Comparison of ENCODE assay signal across 8 mouse cellular contexts in the genomic region with DNA sequence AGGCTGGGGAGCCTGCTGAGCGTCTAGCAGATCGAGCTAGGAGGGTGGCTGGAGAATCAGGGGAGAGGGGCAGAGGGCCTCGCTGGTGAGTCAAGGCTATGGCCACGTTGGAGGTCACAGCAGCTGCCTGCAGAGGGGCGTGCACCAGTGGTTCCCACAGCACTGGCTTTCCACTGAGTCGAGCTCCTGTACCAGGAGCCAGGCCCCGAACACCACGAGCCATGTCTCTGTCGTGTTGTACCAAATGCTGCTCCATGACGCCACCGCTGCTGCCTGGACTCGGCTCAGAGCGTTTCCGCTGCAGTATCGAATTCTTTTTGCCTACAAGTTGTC. TPM values are rescaled to one million over a fixed set of nuclear protein-coding genes. Genes with fewer than 3 reads are reported as not detected.
DNase-seq lines count a peak whose midpoint lies in the region; ATAC-seq lines count a peak whose summit lies in the region.

No protein-coding gene starts in this region.

- H3K4me1 ChIP-seq in heart, embryonic 11.5 days (ENCODE audit: control insufficient read depth, insufficient read depth, low read length) = peaks cover 6% of the 10 kb centered on the region
- peaks cover 19% of the 10 kb centered on the region; the same call in 1 of the 2 replicates for H3K4me1 ChIP-seq in megakaryocyte, embryonic 14.5 days
- H3K4me1 ChIP-seq in intestine, embryonic 15.5 days (replicated peaks) = peaks cover 7% of the 10 kb centered on the region; the same call in 1 of the 2 replicates
- H3K4me1 ChIP-seq in neural tube, embryonic 15.5 days = no peaks in the 10 kb centered on the region

- ATAC-seq in heart, embryonic 11.5 days (replicated peaks; ENCODE audit: insufficient number of reproducible peaks, low FRiP score, low TSS enrichment) = no peak; the same call in 1 of the 2 replicates
- no peak for ATAC-seq in megakaryocyte, adult 5-6 weeks (ENCODE audit: poor library complexity, severe bottlenecking)
- ATAC-seq in intestine, embryonic 15.5 days = peak; percentile 67
- ATAC-seq in neural tube, embryonic 15.5 days (ENCODE audit: low FRiP score) = no peak

- H3K36me3 ChIP-seq in heart, embryonic 11.5 days (ENCODE audit: control insufficient read depth, insufficient read depth, low read length) = no peaks in the 10 kb centered on the region
- H3K36me3 ChIP-seq in megakaryocyte, embryonic 14.5 days (replicated peaks; ENCODE audit: low read length) = no peaks in the 10 kb centered on the region
- H3K36me3 ChIP-seq in intestine, embryonic 15.5 days = no peaks in the 10 kb centered on the region
- peaks cover 26% of the 10 kb centered on the region for H3K36me3 ChIP-seq in neural tube, embryonic 15.5 days

- peaks cover 62% of the 10 kb centered on the region for H3K27me3 ChIP-seq in heart, embryonic 11.5 days (ENCODE audit: control insufficient read depth, insufficient read depth, low read length)
- H3K27me3 ChIP-seq in megakaryocyte, embryonic 14.5 days (replicated peaks) = peaks cover 84% of the 10 kb centered on the region
- no peaks in the 10 kb centered on the region; the same call in none of the 2 replicates for H3K27me3 ChIP-seq in intestine, embryonic 15.5 days (replicated peaks)
- peaks cover 17% of the 10 kb centered on the region; the same call in 1 of the 2 replicates for H3K27me3 ChIP-seq in neural tube, embryonic 15.5 days (replicated peaks)

- intact Hi-C loops in heart, postnatal 25 days (cut with DNase I) = no loop called here

- H3K9me3 ChIP-seq in heart, embryonic 11.5 days (replicated peaks; ENCODE audit: control insufficient read depth, low read length) = no peaks in the 10 kb centered on the region
- H3K9me3 ChIP-seq in megakaryocyte, embryonic 14.5 days = no peaks in the 10 kb centered on the region
- no peaks in the 10 kb centered on the region for H3K9me3 ChIP-seq in intestine, embryonic 15.5 days
- H3K9me3 ChIP-seq in neural tube, embryonic 15.5 days (replicated peaks) = no peaks in the 10 kb centered on the region

- H3K4me2 ChIP-seq in heart, embryonic 11.5 days = peak overlapping the region; percentile 59
- peak overlapping the region; percentile 79 for H3K4me2 ChIP-seq in intestine, embryonic 15.5 days (replicated peaks)
- H3K4me2 ChIP-seq in neural tube, embryonic 15.5 days = peak overlapping the region; percentile 25

- DNase-seq in heart, postnatal 25 days (ENCODE audit: low spot score) = no peak
- DNase-seq in adipocyte (ENCODE audit: low spot score) = no peak
- no peak for DNase-seq in cerebellum, adult 11-12 months

- WGBS in heart, embryonic 11.5 days (ENCODE audit: insufficient replicate concordance) = 10% methylated on average over 15 of the region's 15 CpGs
- WGBS in intestine, embryonic 15.5 days = 10% methylated on average over 15 of the region's 15 CpGs
- 10% methylated on average over 15 of the region's 15 CpGs for WGBS in neural tube, embryonic 15.5 days

- no peak overlapping the region for H3K9ac ChIP-seq in heart, embryonic 11.5 days (ENCODE audit: low read depth, low read length)
- peak overlapping the region; percentile 42 for H3K9ac ChIP-seq in intestine, embryonic 15.5 days
- H3K9ac ChIP-seq in neural tube, embryonic 15.5 days (replicated peaks) = no peak overlapping the region

- H3K27ac ChIP-seq in heart, embryonic 11.5 days (ENCODE audit: low read depth, low read length) = no peak overlapping the region
- no peak overlapping the region for H3K27ac ChIP-seq in intestine, embryonic 15.5 days
- no peak overlapping the region for H3K27ac ChIP-seq in neural tube, embryonic 15.5 days (replicated peaks)

- peak overlapping the region; percentile 27 for H3K4me3 ChIP-seq in heart, embryonic 11.5 days (ENCODE audit: low read depth, low read length)
- H3K4me3 ChIP-seq in megakaryocyte, embryonic 14.5 days (replicated peaks) = peak overlapping the region; percentile 3
- H3K4me3 ChIP-seq in intestine, embryonic 15.5 days (replicated peaks) = peak overlapping the region; percentile 29
- H3K4me3 ChIP-seq in neural tube, embryonic 15.5 days (replicated peaks) = no peak overlapping the region

RNA-seq across cellular contexts. Expression of a gene that starts 12.0 kb away (rescaled TPM):
- 5.9 and 8.7 TPM in 2 replicates for polyA plus RNA-seq in heart, embryonic 11.5 days (2014; fragmentation: Nextera tagmentation; extraction: Ambion mirVana)
- total RNA-seq in heart, postnatal 25 days (2021) = not detected
- 0.26 TPM in 1 of 2 replicates, not detected in the other for polyA plus RNA-seq in megakaryocyte, embryonic 14.5 days (2012; ENCODE audit: insufficient read depth, low replicate concordance)
- 1.2 and 4.0 TPM in 2 replicates for total RNA-seq in megakaryocyte, adult 5-6 weeks (2015)
- total RNA-seq in megakaryocyte, adult 5-6 weeks (2017) = 1.4 and 8.0 TPM in 2 replicates
- 58.8 and 74.1 TPM in 2 replicates for polyA plus RNA-seq in intestine, embryonic 15.5 days (2015; fragmentation: Nextera tagmentation; extraction: Ambion mirVana)
- polyA plus RNA-seq in neural tube, embryonic 15.5 days (2015; fragmentation: Nextera tagmentation; extraction: Ambion mirVana) = 0.06 and 1.4 TPM in 2 replicates

RNA-seq across cellular contexts. Expression of a gene that starts 12.1 kb away (rescaled TPM):
- 0.13 and 0.58 TPM in 2 replicates for polyA plus RNA-seq in heart, embryonic 11.5 days (2014; fragmentation: Nextera tagmentation; extraction: Ambion mirVana)
- under 1 TPM; 0.16 to 0.61 TPM for total RNA-seq in heart, postnatal 25 days (2021)
- 0.36 and 0.68 TPM in 2 replicates for polyA plus RNA-seq in megakaryocyte, embryonic 14.5 days (2012; ENCODE audit: insufficient read depth, low replicate concordance)
- total RNA-seq in megakaryocyte, adult 5-6 weeks (2015) = not detected in 2 replicates
- total RNA-seq in megakaryocyte, adult 5-6 weeks (2017) = not detected in 2 replicates
- 2.4 and 2.6 TPM in 2 replicates for polyA plus RNA-seq in intestine, embryonic 15.5 days (2015; fragmentation: Nextera tagmentation; extraction: Ambion mirVana)
- 44.8 and 59.3 TPM in 2 replicates for polyA plus RNA-seq in neural tube, embryonic 15.5 days (2015; fragmentation: Nextera tagmentation; extraction: Ambion mirVana)

RNA-seq across cellular contexts. Expression of a gene that starts 16.6 kb away (rescaled TPM):
- 18.7 and 20.1 TPM in 2 replicates for polyA plus RNA-seq in heart, embryonic 11.5 days (2014; fragmentation: Nextera tagmentation; extraction: Ambion mirVana)
- 10 to 100 TPM; 18.1 to 18.7 TPM for total RNA-seq in heart, postnatal 25 days (2021)
- polyA plus RNA-seq in megakaryocyte, embryonic 14.5 days (2012; ENCODE audit: insufficient read depth, low replicate concordance) = 12.9 and 13.3 TPM in 2 replicates
- 38.1 and 38.4 TPM in 2 replicates for total RNA-seq in megakaryocyte, adult 5-6 weeks (2015)
- total RNA-seq in megakaryocyte, adult 5-6 weeks (2017) = 47.1 and 48.5 TPM in 2 replicates
- polyA plus RNA-seq in intestine, embryonic 15.5 days (2015; fragmentation: Nextera tagmentation; extraction: Ambion mirVana) = 21.2 and 25.4 TPM in 2 replicates
- 20.2 and 22.5 TPM in 2 replicates for polyA plus RNA-seq in neural tube, embryonic 15.5 days (2015; fragmentation: Nextera tagmentation; extraction: Ambion mirVana)

RNA-seq across cellular contexts. Expression of a gene that starts 29.3 kb away (rescaled TPM):
- polyA plus RNA-seq in heart, embryonic 11.5 days (2014; fragmentation: Nextera tagmentation; extraction: Ambion mirVana) = 82.8 and 88.3 TPM in 2 replicates
- total RNA-seq in heart, postnatal 25 days (2021) = 10 to 100 TPM; 48.9 to 50.2 TPM
- 180 and 256 TPM in 2 replicates for polyA plus RNA-seq in megakaryocyte, embryonic 14.5 days (2012; ENCODE audit: insufficient read depth, low replicate concordance)
- total RNA-seq in megakaryocyte, adult 5-6 weeks (2015) = 43.0 and 52.9 TPM in 2 replicates
- total RNA-seq in megakaryocyte, adult 5-6 weeks (2017) = 17.9 and 18.1 TPM in 2 replicates
- 115 and 124 TPM in 2 replicates for polyA plus RNA-seq in intestine, embryonic 15.5 days (2015; fragmentation: Nextera tagmentation; extraction: Ambion mirVana)
- 163 and 168 TPM in 2 replicates for polyA plus RNA-seq in neural tube, embryonic 15.5 days (2015; fragmentation: Nextera tagmentation; extraction: Ambion mirVana)

RNA-seq across cellular contexts. Expression of a gene that starts 35.0 kb away (rescaled TPM):
- polyA plus RNA-seq in heart, embryonic 11.5 days (2014; fragmentation: Nextera tagmentation; extraction: Ambion mirVana) = 11.9 and 13.7 TPM in 2 replicates
- 1 to 10 TPM; 5.2 to 5.7 TPM for total RNA-seq in heart, postnatal 25 days (2021)
- 23.3 and 39.8 TPM in 2 replicates for polyA plus RNA-seq in megakaryocyte, embryonic 14.5 days (2012; ENCODE audit: insufficient read depth, low replicate concordance)
- total RNA-seq in megakaryocyte, adult 5-6 weeks (2015) = 11.2 and 13.5 TPM in 2 replicates
- 3.3 and 5.6 TPM in 2 replicates for total RNA-seq in megakaryocyte, adult 5-6 weeks (2017)
- polyA plus RNA-seq in intestine, embryonic 15.5 days (2015; fragmentation: Nextera tagmentation; extraction: Ambion mirVana) = 17.9 and 19.3 TPM in 2 replicates
- 41.4 and 47.2 TPM in 2 replicates for polyA plus RNA-seq in neural tube, embryonic 15.5 days (2015; fragmentation: Nextera tagmentation; extraction: Ambion mirVana)

Comparison
In these comparisons a context has a peak if more than half of its experiments do, and no peak if none do; other contexts are left out.
1. H3K4me2 ChIP-seq: peak in every context shown above with its lines; median percentile 79 in intestine, embryonic 15.5 days; 59 in heart, embryonic 11.5 days; 25 in neural tube, embryonic 15.5 days.
2. RNA of a gene that starts 12.1 kb away (polyA plus RNA-seq): 44.8 to 59.3 TPM in neural tube, embryonic 15.5 days; 2.4 to 2.6 TPM in intestine, embryonic 15.5 days, 0.36 to 0.68 TPM in megakaryocyte, embryonic 14.5 days and 0.13 to 0.58 TPM in heart, embryonic 11.5 days; every median in the first group is over 10 times any median in the second.